Mouse (Mus musculus) megakaryocyte progenitor cell, adult 5-6 weeks (primary cell): ENCODE measurements around the gene Kctd8. TPM values are rescaled to one million over a fixed set of nuclear protein-coding genes. Genes with fewer than 3 reads are reported as not detected.
A peak's percentile ranks its signal among the peaks of the same experiment; 100 is the strongest.
"Not testable (repeated sequence)": the region's sequence is repeated elsewhere in the genome, so short reads cannot be mapped to it uniquely, and the experiment has no call there.

Experiments used
- ATAC-seq: replicated peaks from 2 replicates; pipeline ENCODE4 v1.8.0; 2016; ENCODE audit warnings: mild to moderate bottlenecking, moderate TSS enrichment, inconsistent platforms; ENCODE audit not compliant: poor library complexity
- total RNA-seq, 2 experiments: library from RNA; stranded (forward) in 1 of 2; stranded (reverse) in 1 of 2; fragments of 157-497, 149-512 nt in 1 of 2; fragments of 200-1000 nt in 1 of 2; gene quantifications; 2 replicates each; pipeline versions ENCODE4 v1.2.3 to v1.2.4; 2015 to 2017

Kctd8 gene
- total RNA-seq (2015), result not detected in 2 replicates
- not detected in 2 replicates for total RNA-seq (2017)

- ATAC-seq, result peak; percentile 50; the same call in 1 of the 2 replicates
These were observed at the start of gene Kctd8 for GRCm38 (mm10) chr5:69340919-69341801. TSS of gene Kctd8 (minus strand) at chr5:69341679.

GRCm38 (mm10) chr5:69379072-69379471, 37.6 kb upstream of the Kctd8 start:
- no peak for ATAC-seq

GRCm38 (mm10) chr5:69350596-69350995, 9.1 kb upstream of the Kctd8 start:
- no peak for ATAC-seq

GRCm38 (mm10) chr5:69340102-69340918, 1.2 kb downstream of the Kctd8 start:
- peak; percentile 39 for ATAC-seq

- ATAC-seq, result no peak
These were observed 1.9 kb downstream of the Kctd8 start for GRCm38 (mm10) chr5:69339623-69339970.

- no peak for ATAC-seq
These were observed 2.4 kb downstream of the Kctd8 start for GRCm38 (mm10) chr5:69338916-69339622.

GRCm38 (mm10) chr5:69327561-69327960, 13.9 kb downstream of the Kctd8 start:
- ATAC-seq, result no peak

- ATAC-seq, result no peak
These were observed 16.8 kb downstream of the Kctd8 start for GRCm38 (mm10) chr5:69324566-69325230.

- no peak for ATAC-seq
These were observed 28.9 kb downstream of the Kctd8 start for GRCm38 (mm10) chr5:69312611-69313010.

GRCm38 (mm10) chr5:69301665-69302064, 39.8 kb downstream of the Kctd8 start:
- no peak for ATAC-seq

- no peak for ATAC-seq
These were observed 49.1 kb downstream of the Kctd8 start for GRCm38 (mm10) chr5:69292353-69292752.

- no peak for ATAC-seq
These were observed 57.1 kb downstream of the Kctd8 start for GRCm38 (mm10) chr5:69284359-69284758.

- ATAC-seq, result no peak
These were observed 89.1 kb downstream of the Kctd8 start for GRCm38 (mm10) chr5:69252366-69252765.

GRCm38 (mm10) chr5:69241931-69242330, 99.5 kb downstream of the Kctd8 start:
- no peak for ATAC-seq

GRCm38 (mm10) chr5:69233560-69233959, 107.9 kb downstream of the Kctd8 start:
- ATAC-seq, result no peak

GRCm38 (mm10) chr5:69231649-69232048, 109.8 kb downstream of the Kctd8 start:
- ATAC-seq, result not testable (repeated sequence)

GRCm38 (mm10) chr5:69227147-69227546, 114.3 kb downstream of the Kctd8 start:
- ATAC-seq, result no peak

- ATAC-seq, result no peak
These were observed 118.9 kb downstream of the Kctd8 start for GRCm38 (mm10) chr5:69222608-69223007.

GRCm38 (mm10) chr5:69215216-69215615, 126.3 kb downstream of the Kctd8 start:
- no peak for ATAC-seq

- no peak for ATAC-seq
These were observed 132.1 kb downstream of the Kctd8 start for GRCm38 (mm10) chr5:69209401-69209800.

- no peak for ATAC-seq
These were observed 133.8 kb downstream of the Kctd8 start for GRCm38 (mm10) chr5:69207713-69208112.
